Mouse (Mus musculus) cerebellum, adult 9-10 months (tissue): ENCODE data around the gene Zfp426.

Experiments used
- DNase-seq: peaks from one replicate; pipeline ENCODE4 v3.0.0; 2022

The Zfp426 gene

DNA sequence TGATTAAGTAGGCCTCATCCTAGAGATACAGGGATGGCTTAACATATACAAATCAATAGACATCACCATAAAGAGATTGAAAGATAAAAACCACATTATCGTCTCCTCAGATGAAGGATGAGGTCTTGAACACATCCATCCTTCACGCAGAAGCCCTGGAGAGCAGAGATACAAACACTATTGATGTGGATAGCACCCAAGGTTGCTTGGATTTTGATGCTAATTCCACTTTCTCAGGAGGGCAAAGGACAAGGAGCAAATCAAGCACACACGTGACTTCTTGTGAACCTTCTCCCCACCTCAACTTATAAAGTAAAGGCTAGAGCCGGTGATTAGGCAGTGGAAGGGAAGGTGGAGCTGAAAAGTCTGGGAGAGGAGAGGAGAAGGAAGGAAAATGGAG, 38.9 kb downstream of the Zfp426 start:
- DNase-seq = no peak

DNA sequence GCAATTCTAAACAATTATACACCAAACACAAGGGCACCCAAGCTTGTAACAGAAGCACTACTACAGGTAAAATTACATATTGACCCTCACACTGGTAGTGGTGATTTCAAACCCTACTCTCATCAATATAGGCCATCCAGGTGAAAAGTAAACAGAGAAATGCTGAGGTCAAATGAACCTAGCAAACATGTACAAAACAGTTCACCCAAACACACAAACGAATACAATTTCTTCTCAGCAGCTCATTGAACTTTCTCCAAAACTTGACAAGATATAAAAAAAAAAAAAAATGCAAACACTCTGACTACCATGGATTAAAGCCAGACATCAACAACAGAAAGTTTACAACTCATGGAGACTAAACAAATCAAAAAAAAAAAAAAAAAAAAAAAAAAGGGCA, 41.1 kb downstream of the Zfp426 start:
- DNase-seq = no peak

GRCm38 (mm10) chr9:20443183-20443783, 49.3 kb downstream of the Zfp426 start:
- DNase-seq = no peak

- no peak for DNase-seq
Observed at GRCm38 (mm10) chr9:20430004-20430403, 62.5 kb downstream of the Zfp426 start.
